Mouse (Mus musculus): Measurements from ENCODE around the gene Smox.
"Not testable (repeated sequence)": the region's sequence is repeated elsewhere in the genome, so short reads cannot be mapped to it uniquely, and the experiment has no call there.

- TF ChIP-seq CTCF (IDR thresholded peaks at IDR 0.05; ENCODE audit: low read depth); EP300 (optimal IDR thresholded peaks at IDR 0.05): not testable (repeated sequence)
Measured at GRCm38 (mm10) chr2:131477105-131477504, 14.2 kb upstream of the Smox start.

Measured in stomach, postnatal 0 days (tissue).